Mouse (Mus musculus) thymus, adult 2 months (tissue): Measurements from ENCODE around the gene Sestd1. TPM values are rescaled to one million over a fixed set of nuclear protein-coding genes. Genes with fewer than 3 reads are reported as not detected.
A peak's percentile ranks its signal among the peaks of the same experiment; 100 is the strongest.

Experiments used
- DNase-seq: peaks from one replicate; pipeline ENCODE4 v3.0.0; 2021
- H3K27ac ChIP-seq: fragments of 200-500 bp; 2 replicates; pipeline ENCODE4 v1.5.1; 2012; ENCODE audit warnings: low read length, control low read depth; ENCODE audit not compliant: control insufficient read depth, insufficient read depth
- H3K27me3 ChIP-seq: fragments of 200-500 bp; 2 replicates; pipeline ENCODE4 v1.6.1; 2012; ENCODE audit warnings: mild to moderate bottlenecking, low read length, moderate library complexity, mixed read lengths; ENCODE audit not compliant: control insufficient read depth, insufficient read depth
- H3K36me3 ChIP-seq: fragments of 200-500 bp; 2 replicates; pipeline ENCODE4 v1.6.1; 2012; ENCODE audit warnings: mild to moderate bottlenecking, low read length, moderate library complexity; ENCODE audit not compliant: control insufficient read depth, insufficient read depth
- H3K4me1 ChIP-seq: fragments of 200-500 bp; replicated peaks from 2 replicates; pipeline ENCODE4 v1.6.1; 2012; ENCODE audit warnings: low read length; ENCODE audit not compliant: control insufficient read depth, insufficient read depth
- H3K4me3 ChIP-seq: fragments of 200-500 bp; 2 replicates; pipeline ENCODE4 v1.5.1; 2012; ENCODE audit warnings: mild to moderate bottlenecking, low read length, control low read depth, moderate library complexity; ENCODE audit not compliant: control insufficient read depth, insufficient read depth
- CTCF ChIP-seq: fragments of 200-500 bp; IDR thresholded peaks from 2 replicates; pipeline ENCODE4 v1.5.1; 2012; ENCODE audit warnings: mild to moderate bottlenecking, control low read depth, low read length, moderate library complexity, borderline replicate concordance; ENCODE audit not compliant: control insufficient read depth, poor library complexity, insufficient read depth; ENCODE audit errors: extremely low read depth
- POLR2A ChIP-seq: fragments of 200-500 bp; IDR thresholded peaks from 2 replicates; pipeline ENCODE4 v1.6.1; 2012; ENCODE audit warnings: mild to moderate bottlenecking, low read length, control low read depth, moderate library complexity; ENCODE audit not compliant: control insufficient read depth, poor library complexity, insufficient read depth; ENCODE audit errors: extremely low read depth
- WGBS: fragments of 180-500 bp; shearing (Covaris S2); methylation state at CpG from one replicate; pipeline ENCODE4 v1.1.7; 2018; 5-methylcytosine and 5-hydroxymethylcytosine counted together
- polyA plus RNA-seq: library from polyadenylated mRNA; depleted of rRNA; stranded (reverse); fragments of >200 nt; gene quantifications from 2 replicates; pipeline ENCODE4 v1.2.3, GENCODE M21; 2012

The Sestd1 gene
- polyA plus RNA-seq, 1 experiment = 9.4 TPM

- DNase-seq = no peak
- TF ChIP-seq POLR2A (no peak), CTCF (no peak)
- H3K27me3 ChIP-seq = no peaks in the 10 kb centered on the region
- 88% methylated on average over 4 of the region's 4 CpGs for WGBS
- no peak overlapping the region for H3K4me3 ChIP-seq
- peaks cover 10% of the 10 kb centered on the region for H3K4me1 ChIP-seq
- H3K27ac ChIP-seq = no peak overlapping the region
- no peaks in the 10 kb centered on the region for H3K36me3 ChIP-seq
These were observed 98.0 kb downstream of the Sestd1 start for GRCm38 (mm10) chr2:77182271-77182995.

- 95% methylated on average over 2 of the region's 2 CpGs for WGBS
- Histone ChIP-seq H3K36me3 (no peaks in the 10 kb centered on the region), H3K4me3 (no peak overlapping the region), H3K4me1 (peaks cover 13% of the 10 kb centered on the region), H3K27ac (no peak overlapping the region), H3K27me3 (no peaks in the 10 kb centered on the region)
- TF ChIP-seq POLR2A = no peak
- no peak for TF ChIP-seq CTCF
- DNase-seq = no peak
These were observed 102.9 kb downstream of the Sestd1 start for GRCm38 (mm10) chr2:77177472-77177871.

DNA sequence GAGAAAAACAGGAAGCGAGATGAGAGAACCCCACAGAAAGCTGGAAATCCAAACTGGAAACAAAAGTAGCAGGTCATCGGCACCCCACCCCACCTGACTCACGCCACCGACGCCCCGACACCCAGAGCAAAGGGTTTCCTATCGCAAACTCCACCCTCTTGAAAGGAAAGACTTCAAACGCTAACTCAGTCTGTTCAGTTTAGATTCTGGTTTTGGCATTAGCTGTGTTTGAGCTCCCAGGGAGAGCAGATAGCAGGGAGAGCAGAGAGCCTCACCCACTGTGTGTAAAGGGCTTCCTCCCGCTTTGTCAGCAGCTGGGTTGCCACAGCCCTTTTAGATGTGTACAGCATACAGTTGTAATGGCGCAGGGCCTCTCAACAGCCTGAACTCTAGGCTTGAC is 104.0 kb downstream of the Sestd1 start:
- Histone ChIP-seq H3K27me3 (no peaks in the 10 kb centered on the region), H3K4me1 (peaks cover 18% of the 10 kb centered on the region), H3K27ac (peak overlapping the region; percentile 77; the same call in 1 of the 2 replicates), H3K36me3 (no peaks in the 10 kb centered on the region), H3K4me3 (peak overlapping the region; percentile 32)
- 4% methylated on average over 10 of the region's 10 CpGs for WGBS
- DNase-seq = peak; percentile 37
- TF ChIP-seq CTCF = no peak
- TF ChIP-seq POLR2A = no peak

- H3K4me1 ChIP-seq = peaks cover 18% of the 10 kb centered on the region
- DNase-seq = no peak
- no peak overlapping the region for H3K27ac ChIP-seq
- H3K36me3 ChIP-seq = no peaks in the 10 kb centered on the region
- 84% methylated on average over 7 of the region's 7 CpGs for WGBS
- no peaks in the 10 kb centered on the region for H3K27me3 ChIP-seq
- H3K4me3 ChIP-seq = no peak overlapping the region
- TF ChIP-seq CTCF = no peak
- TF ChIP-seq POLR2A = no peak
These were observed 105.0 kb downstream of the Sestd1 start for GRCm38 (mm10) chr2:77175411-77175810.

- TF ChIP-seq POLR2A = no peak
- TF ChIP-seq CTCF = no peak
- DNase-seq = no peak
- no peak overlapping the region for H3K27ac ChIP-seq
These were observed 106.1 kb downstream of the Sestd1 start for GRCm38 (mm10) chr2:77174313-77174712.

DNA sequence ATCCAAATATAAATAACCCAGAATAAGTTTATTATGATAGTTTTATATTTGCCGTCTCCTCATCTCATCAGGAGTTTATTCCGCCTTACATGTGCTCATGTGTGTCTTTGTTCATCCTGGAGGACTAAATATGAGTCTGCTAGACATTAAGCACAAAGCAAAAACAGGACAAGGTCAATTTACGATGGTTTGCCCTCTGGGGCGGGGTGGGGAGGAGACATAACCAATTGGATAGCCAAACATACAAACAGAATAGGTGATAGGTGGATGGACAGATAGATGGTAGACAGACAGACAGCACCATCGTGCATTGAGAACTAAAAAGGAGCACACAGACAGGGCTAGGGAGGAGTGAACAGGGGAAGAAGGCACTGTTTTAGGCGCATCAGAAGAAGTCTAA is 106.6 kb downstream of the Sestd1 start:
- TF ChIP-seq CTCF (no peak), POLR2A (no peak)
- Histone ChIP-seq H3K36me3 (no peaks in the 10 kb centered on the region), H3K4me3 (no peak overlapping the region), H3K27ac (no peak overlapping the region), H3K4me1 (peaks cover 21% of the 10 kb centered on the region), H3K27me3 (no peaks in the 10 kb centered on the region)
- 97% methylated on average over 6 of the region's 6 CpGs for WGBS
- DNase-seq = no peak

More at GRCm38 (mm10) chr2:77174313-77174712, 106.1 kb downstream of the Sestd1 start:
- Histone ChIP-seq H3K27me3 (no peaks in the 10 kb centered on the region), H3K4me1 (peaks cover 21% of the 10 kb centered on the region), H3K36me3 (no peaks in the 10 kb centered on the region), H3K4me3 (no peak overlapping the region)
- WGBS = 89% methylated on average over 2 of the region's 2 CpGs
